Mouse (Mus musculus): Measurements from ENCODE around the gene Olfr933.

Gene Olfr933

DNA sequence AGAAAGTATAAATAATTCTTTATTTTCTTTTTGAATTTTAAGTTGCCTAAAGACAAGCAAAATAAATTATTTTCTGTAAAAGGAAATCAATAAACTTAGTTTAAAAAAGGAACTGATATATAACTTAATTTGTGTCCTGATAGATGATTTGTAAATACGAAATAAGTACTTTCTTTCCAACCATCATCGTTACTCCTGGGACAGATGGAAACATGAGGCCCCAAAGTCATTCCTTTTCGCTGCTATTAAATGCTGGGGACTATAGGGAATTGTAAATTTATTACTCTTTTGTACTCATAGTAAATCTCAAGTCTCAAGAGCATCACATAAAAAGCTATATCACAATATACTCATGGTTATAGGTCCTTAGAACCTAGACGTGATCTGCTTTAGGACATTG, at the start of gene Olfr933:
Gene Olfr933, plus strand, starts transcription at position 301 of the 400 bp plus-strand sequence.
- DNase-seq: no peak

DNA sequence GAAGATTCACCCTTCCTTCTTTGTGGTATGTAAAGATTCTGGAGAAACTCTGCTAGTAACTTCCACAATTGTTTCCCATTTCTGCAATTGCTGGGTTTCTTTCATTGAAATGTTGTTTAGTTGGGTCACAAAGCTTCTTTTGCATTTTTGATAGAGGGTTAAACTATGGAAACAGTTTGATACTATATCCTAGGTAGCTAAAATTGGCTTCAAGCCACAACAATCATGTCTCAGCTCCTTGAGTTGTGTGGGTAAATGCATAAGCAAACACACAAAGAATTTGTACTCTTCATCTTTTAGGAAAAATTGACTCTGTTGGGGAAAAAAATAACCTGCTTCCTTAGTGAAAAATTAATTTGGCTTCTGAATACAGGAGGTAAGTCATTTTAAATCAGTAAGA, 42.6 kb upstream of the Olfr933 start, which contains the start of gene Olfr930:
Gene Olfr930, plus strand, starts transcription at position 301 of the 400 bp plus-strand sequence.
- no peak for DNase-seq

DNA sequence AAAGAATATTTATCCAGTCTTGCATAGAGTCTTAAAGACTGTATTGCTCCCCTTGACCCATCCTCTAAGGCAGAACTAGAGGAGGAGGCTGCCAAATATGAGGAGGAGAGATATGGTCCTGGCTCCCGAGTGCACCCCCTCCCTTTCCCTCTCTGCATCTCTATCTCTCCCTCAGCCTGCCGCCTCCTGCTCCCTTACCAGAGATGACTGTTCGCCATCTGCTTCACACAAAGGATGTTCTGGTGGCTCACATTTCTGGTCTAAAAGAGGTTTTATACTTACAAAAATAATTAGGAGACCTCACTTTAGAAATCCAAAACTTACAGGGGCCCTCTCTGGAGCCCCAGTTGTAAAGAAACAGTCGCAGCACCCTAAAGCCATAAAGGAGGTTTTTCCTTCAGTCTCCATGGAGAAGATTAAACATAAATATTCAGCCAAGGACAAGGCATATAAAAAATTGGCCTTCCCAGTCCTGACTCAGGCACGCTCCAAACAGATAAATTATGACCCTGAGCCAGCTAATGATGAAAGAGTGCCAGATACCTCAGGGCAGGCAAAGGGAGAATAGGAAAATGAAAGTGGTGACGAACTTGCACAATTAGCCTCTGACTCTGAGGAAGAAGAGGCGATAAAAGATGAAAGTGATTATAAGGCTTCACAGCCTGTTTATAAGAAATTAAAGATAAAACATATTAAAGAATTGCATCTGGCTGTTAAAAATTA, 18.6 kb upstream of the Olfr933 start:
- no peak for DNase-seq

DNA sequence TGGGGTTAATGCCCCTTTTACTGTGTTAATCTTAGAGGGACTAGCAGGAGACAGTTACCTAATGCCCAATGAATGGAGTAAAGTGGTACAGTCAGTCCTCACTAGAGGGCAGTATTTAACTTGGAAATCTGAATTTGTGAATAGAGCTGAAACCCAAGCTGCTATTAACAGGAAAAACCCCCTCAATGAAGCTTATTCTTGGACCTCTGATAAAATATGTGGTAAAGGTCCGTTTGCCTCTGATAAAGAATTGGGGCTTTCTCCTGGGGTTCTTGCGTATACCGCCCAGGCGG, 18.0 kb upstream of the Olfr933 start:
- no peak for DNase-seq

DNA sequence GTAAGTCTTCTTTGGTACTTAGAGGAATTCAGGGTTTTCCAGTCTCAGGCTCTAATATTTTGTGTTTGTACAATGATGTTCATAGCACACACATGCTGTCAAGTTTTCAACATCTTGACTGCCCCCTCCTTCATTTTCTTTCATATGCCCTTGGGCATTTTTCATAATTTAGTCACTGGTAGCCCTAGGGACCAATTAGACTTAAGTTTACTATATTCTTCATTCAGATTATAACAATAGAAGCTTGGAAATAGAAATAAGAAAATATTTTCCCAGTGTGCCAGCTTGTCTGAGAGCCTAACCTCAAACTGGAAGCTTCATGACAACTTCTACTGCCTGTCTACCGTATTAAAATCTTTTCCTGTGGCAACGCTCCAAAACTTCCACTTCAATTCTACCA, 16.1 kb downstream of the Olfr933 start, which contains the start of gene Olfr934:
Gene Olfr934, minus strand, starts transcription at position 101 of the 400 bp plus-strand sequence.
- no peak for DNase-seq

DNA sequence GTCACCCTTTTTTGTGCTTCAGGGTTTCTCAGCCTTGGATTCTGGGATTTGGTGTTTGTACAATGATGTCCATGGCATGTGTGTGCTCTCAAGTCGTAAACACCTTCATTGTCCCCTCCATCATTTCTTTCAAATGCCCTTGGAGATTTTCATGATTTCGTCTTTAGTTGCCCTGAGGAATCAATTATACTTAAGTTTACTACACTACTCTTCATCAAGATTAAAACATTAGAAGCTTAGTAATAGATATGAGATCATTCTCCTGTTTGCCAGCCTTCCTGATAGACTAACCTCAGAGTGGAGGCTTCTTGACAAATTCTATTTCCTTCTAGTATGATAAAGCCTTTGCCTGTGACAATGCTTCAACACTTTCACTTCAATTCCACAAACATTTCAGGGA, 27.5 kb downstream of the Olfr933 start, which contains the start of gene Olfr935:
Gene Olfr935, minus strand, starts transcription at position 101 of the 400 bp plus-strand sequence.
- no peak for DNase-seq

DNA sequence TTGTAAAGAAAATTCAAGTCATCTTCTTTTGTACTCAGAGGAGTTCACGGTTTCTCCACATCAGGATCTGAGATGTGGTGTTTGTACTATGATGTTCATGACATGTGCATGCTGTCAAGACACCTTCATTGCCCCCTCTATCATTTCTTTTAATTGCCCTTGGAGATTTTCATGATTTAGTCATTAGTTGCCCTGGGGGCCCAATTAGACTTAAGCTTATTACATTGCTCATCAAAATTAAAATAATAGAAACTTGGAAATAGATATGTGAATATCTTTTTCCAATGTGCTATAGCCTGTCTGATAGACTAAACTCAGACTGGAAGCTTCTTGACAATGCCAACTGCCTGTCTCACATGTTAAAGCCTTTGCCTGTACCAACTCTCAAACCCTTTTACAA, 51.2 kb downstream of the Olfr933 start, which contains the start of gene Olfr146:
Gene Olfr146, minus strand, starts transcription at position 101 of the 400 bp plus-strand sequence.
- DNase-seq: no peak
